Mouse (Mus musculus) kidney, embryonic 14.5 days (tissue): ENCODE data around the gene Zfhx3. TPM values are rescaled to one million over a fixed set of nuclear protein-coding genes. Genes with fewer than 3 reads are reported as not detected.

Source experiments
- ATAC-seq: fragments of 200-750 bp; cut with Nextera tagmentation; 2 replicates; pipeline ENCODE4 v1.8.0; 2017; ENCODE audit warnings: moderate number of reproducible peaks, mild to moderate bottlenecking, moderate TSS enrichment, moderate library complexity; ENCODE audit not compliant: low FRiP score, low TSS enrichment
- H3K27ac ChIP-seq: fragments of 300-500 bp; sonication (generic); 2 replicates; pipeline ENCODE4 v1.5.1; 2014; ENCODE audit warnings: low read depth, mild to moderate bottlenecking, low read length, moderate library complexity, mixed read lengths
- H3K27me3 ChIP-seq: fragments of 300-500 bp; sonication (generic); 2 replicates; pipeline ENCODE4 v1.6.1; 2014; ENCODE audit warnings: mild to moderate bottlenecking, low read length; ENCODE audit not compliant: control insufficient read depth, insufficient read depth
- H3K36me3 ChIP-seq: fragments of 300-500 bp; sonication (generic); 2 replicates; pipeline ENCODE4 v1.6.1; 2014; ENCODE audit warnings: low read length, mixed read lengths; ENCODE audit not compliant: control insufficient read depth, insufficient read depth
- H3K4me1 ChIP-seq: fragments of 300-500 bp; sonication (generic); 2 replicates; pipeline ENCODE4 v1.6.1; 2014; ENCODE audit warnings: low read length, mixed read lengths; ENCODE audit not compliant: control insufficient read depth, insufficient read depth
- H3K4me2 ChIP-seq: fragments of 300-500 bp; sonication (generic); replicated peaks from 2 replicates; pipeline ENCODE4 v1.6.1; 2014; ENCODE audit warnings: low read depth, mild to moderate bottlenecking, low read length
- H3K4me3 ChIP-seq: fragments of 300-500 bp; sonication (generic); 2 replicates; pipeline ENCODE4 v1.5.1; 2014; ENCODE audit warnings: mild to moderate bottlenecking, low read length
- H3K9ac ChIP-seq: fragments of 300-500 bp; sonication (generic); 2 replicates; pipeline ENCODE4 v1.6.1; 2014; ENCODE audit warnings: low read depth, mild to moderate bottlenecking, low read length, moderate library complexity
- H3K9me3 ChIP-seq: fragments of 300-500 bp; sonication (generic); 2 replicates; pipeline ENCODE4 v1.6.1; 2016; ENCODE audit warnings: low read length; ENCODE audit not compliant: control insufficient read depth
- WGBS: fragments of 180-500 bp; shearing (Covaris S2); extraction: QIAGEN DNeasy Blood & Tissue Kit; methylation state at CpG from one replicate; pipeline ENCODE4 v1.1.7; 2014; 5-methylcytosine and 5-hydroxymethylcytosine counted together
- polyA plus RNA-seq: library from polyadenylated mRNA; unstranded; fragments of >200 nt; fragmentation: Nextera tagmentation; extraction: Ambion mirVana; gene quantifications from 2 replicates; pipeline ENCODE4 v1.2.1, GENCODE M21; 2014

Zfhx3 gene
- polyA plus RNA-seq, 1 experiment from 2014 or later, result 11.7 TPM

DNA sequence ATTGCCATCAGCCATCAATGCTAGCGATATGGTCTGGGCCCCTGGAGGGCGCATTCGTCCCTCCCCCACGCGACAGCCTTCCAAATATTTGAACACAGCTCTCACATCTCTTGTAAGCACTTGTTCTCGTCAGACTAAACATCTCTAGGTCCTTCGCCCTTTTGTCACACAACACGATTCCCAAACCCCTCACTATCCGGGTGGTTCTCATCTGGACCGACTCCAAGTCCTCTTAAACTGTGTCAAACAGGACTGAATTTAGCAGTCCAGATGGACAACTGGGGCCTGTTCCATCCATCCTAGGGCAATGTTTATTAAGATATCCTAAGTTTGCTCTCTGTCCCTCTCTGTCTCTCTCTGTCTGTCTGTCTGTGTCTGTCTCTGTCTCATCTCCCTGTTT lies 532.1 kb downstream of the Zfhx3 start:
- H3K9me3 ChIP-seq, result no peaks in the 10 kb centered on the region
- no peak for ATAC-seq
- H3K36me3 ChIP-seq, result no peaks in the 10 kb centered on the region
- no peaks in the 10 kb centered on the region for H3K4me1 ChIP-seq
- no peak overlapping the region for H3K4me3 ChIP-seq
- no peak overlapping the region for H3K9ac ChIP-seq
- 76% methylated on average over 10 of the region's 10 CpGs for WGBS
- H3K4me2 ChIP-seq, result no peak overlapping the region
- H3K27me3 ChIP-seq, result no peaks in the 10 kb centered on the region
- no peak overlapping the region for H3K27ac ChIP-seq

DNA sequence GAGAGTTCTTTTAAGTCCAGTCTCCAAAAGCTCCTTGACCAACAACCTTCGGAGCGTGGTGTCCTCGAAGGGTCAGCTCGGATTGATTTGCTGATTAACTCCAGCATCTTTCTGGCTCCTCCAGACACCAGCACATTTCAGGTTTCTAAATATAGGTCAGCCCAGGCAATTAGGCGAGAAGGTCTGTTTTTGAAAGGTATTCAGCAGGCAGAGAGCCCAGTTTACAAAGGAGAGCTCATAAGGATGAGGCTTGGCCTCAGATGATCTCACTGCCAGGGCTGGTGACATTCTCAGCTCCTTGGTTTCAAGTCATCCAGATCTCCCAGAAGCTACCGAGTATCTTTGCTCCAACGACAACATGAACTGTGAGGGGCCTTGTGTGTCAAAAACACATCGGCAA lies 535.7 kb downstream of the Zfhx3 start:
- H3K9me3 ChIP-seq, result no peaks in the 10 kb centered on the region
- no peak for ATAC-seq
- no peaks in the 10 kb centered on the region for H3K27me3 ChIP-seq
- peaks cover 7% of the 10 kb centered on the region; the same call in 1 of the 2 replicates for H3K4me1 ChIP-seq
- H3K4me2 ChIP-seq, result no peak overlapping the region
- H3K36me3 ChIP-seq, result no peaks in the 10 kb centered on the region
- H3K27ac ChIP-seq, result no peak overlapping the region
- H3K9ac ChIP-seq, result no peak overlapping the region
- H3K4me3 ChIP-seq, result no peak overlapping the region
- WGBS, result 93% methylated on average over 8 of the region's 8 CpGs

DNA sequence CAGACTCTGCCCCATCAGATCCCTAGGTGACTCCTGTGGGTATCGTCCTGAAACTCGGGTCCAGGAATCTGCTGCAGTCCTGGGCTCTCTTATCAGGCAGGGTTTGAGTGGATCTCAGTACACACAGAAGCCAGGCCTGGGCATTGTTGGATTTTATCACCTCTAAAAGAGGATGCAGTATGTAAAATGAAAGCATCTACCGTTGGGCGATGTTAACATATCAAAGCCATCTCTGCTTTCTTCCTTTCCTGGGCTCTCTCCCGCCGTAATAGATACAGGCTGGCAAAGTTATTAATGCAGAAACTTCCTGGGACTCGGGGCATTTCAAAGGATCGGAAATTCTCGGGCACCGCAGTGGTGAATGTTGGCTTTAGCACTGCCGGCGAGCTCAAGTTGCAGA lies 537.7 kb downstream of the Zfhx3 start:
- H3K27ac ChIP-seq, result no peak overlapping the region

DNA sequence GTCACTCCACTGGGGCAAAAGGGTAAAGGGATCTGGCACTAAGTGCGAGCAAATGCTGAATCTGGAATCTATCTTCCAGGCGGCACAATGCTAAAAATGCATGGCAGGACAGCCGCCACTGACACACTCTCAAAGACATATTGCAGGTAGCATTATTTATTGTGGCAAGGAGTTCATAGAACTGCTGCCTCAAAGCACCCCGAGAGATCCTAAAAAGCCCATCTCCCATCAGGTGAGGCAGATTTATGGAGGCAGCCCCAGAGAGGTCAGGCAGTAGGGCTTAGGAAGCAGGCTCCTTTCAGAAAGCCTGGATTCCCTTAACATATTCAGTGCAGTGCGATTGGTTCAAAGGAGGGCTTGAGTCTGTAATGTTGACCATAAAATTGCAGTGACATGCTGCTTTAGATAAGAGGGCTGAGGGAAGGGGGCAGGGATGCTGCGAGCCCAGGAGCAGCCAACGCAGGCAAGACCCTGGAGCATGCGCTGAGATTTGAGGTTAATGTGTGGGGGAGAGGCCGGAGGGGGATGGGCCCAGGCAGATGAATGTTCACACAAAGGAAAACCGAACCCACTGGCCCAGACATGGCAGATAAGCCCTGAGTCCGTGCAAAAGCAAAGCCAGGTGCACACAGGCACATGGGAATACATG lies 538.8 kb downstream of the Zfhx3 start:
- no peak overlapping the region for H3K4me3 ChIP-seq

More for the DNA sequence above, 537.7 kb downstream of the Zfhx3 start:
- ATAC-seq, result no peak
- peaks cover 7% of the 10 kb centered on the region; the same call in 1 of the 2 replicates for H3K4me1 ChIP-seq
- H3K4me2 ChIP-seq, result no peak overlapping the region; the same call in 1 of the 2 replicates
- no peaks in the 10 kb centered on the region for H3K9me3 ChIP-seq
- H3K9ac ChIP-seq, result no peak overlapping the region
- 50% methylated on average over 12 of the region's 12 CpGs for WGBS
- no peaks in the 10 kb centered on the region for H3K36me3 ChIP-seq
- H3K4me3 ChIP-seq, result no peak overlapping the region
- H3K27me3 ChIP-seq, result no peaks in the 10 kb centered on the region

GRCm38 (mm10) chr8:108496101-108496500 lies 553.7 kb downstream of the Zfhx3 start:
- H3K4me1 ChIP-seq, result no peaks in the 10 kb centered on the region
- H3K9ac ChIP-seq, result no peak overlapping the region
- no peaks in the 10 kb centered on the region for H3K36me3 ChIP-seq
- H3K4me3 ChIP-seq, result no peak overlapping the region
- 78% methylated on average over 12 of the region's 12 CpGs for WGBS
- no peak overlapping the region for H3K27ac ChIP-seq
- no peak for ATAC-seq
- no peak overlapping the region for H3K4me2 ChIP-seq
- no peaks in the 10 kb centered on the region for H3K27me3 ChIP-seq
- no peaks in the 10 kb centered on the region for H3K9me3 ChIP-seq

More for the DNA sequence above, 538.8 kb downstream of the Zfhx3 start:
- H3K4me2 ChIP-seq, result no peak overlapping the region
- no peak overlapping the region for H3K27ac ChIP-seq
- H3K27me3 ChIP-seq, result no peaks in the 10 kb centered on the region
- peak; percentile 78 for ATAC-seq
- 19% methylated on average over 11 of the region's 11 CpGs for WGBS
- H3K4me1 ChIP-seq, result peaks cover 7% of the 10 kb centered on the region; the same call in 1 of the 2 replicates
- no peaks in the 10 kb centered on the region for H3K9me3 ChIP-seq
- no peak overlapping the region for H3K9ac ChIP-seq
- H3K36me3 ChIP-seq, result no peaks in the 10 kb centered on the region

GRCm38 (mm10) chr8:108506779-108507178 lies 564.3 kb downstream of the Zfhx3 start:
- Histone ChIP-seq H3K36me3 (no peaks in the 10 kb centered on the region), H3K9ac (no peak overlapping the region), H3K4me2 (no peak overlapping the region), H3K27me3 (no peaks in the 10 kb centered on the region), H3K9me3 (no peaks in the 10 kb centered on the region), H3K27ac (no peak overlapping the region), H3K4me3 (no peak overlapping the region), H3K4me1 (no peaks in the 10 kb centered on the region)
- WGBS, result 91% methylated on average over 3 of the region's 3 CpGs
- no peak for ATAC-seq

GRCm38 (mm10) chr8:108507769-108508168 lies 565.3 kb downstream of the Zfhx3 start:
- Histone ChIP-seq H3K27me3 (no peaks in the 10 kb centered on the region), H3K27ac (no peak overlapping the region), H3K9me3 (no peaks in the 10 kb centered on the region), H3K9ac (no peak overlapping the region), H3K4me2 (no peak overlapping the region), H3K4me3 (no peak overlapping the region), H3K4me1 (no peaks in the 10 kb centered on the region), H3K36me3 (no peaks in the 10 kb centered on the region)
- 89% methylated on average over 3 of the region's 3 CpGs for WGBS
- ATAC-seq, result no peak

DNA sequence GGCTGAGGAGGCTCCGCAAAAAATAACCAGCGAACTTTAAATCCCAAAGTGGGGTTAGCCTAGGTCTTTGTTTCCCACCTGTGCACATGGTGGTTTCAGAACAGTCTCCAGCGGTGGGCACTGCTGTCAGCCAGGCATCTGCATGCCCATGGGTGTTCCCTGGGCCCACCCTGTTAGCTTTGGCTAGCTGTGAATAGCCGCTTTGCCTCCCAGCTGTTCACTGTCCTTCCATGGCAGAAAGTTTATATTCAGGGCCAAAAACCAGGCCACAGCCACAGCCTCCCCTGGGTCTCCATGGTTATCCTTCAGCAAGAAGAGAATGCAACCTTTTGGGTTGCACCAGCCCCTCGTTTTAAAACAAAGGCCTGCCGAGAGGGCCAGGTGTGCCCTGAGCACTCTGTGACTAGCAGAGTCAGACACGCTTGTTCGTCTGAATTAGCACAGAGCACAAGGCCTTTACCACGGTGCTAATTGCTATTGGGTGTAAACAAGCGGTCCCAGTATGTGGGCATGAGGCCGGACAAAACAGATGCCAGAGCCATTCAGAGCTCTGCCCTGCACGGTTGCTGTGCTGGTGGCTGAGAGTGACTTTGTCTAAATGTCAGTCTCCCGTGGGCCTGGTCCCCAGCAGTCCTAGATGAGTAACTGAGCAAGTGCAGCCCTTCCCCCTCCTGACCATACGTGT lies 568.3 kb downstream of the Zfhx3 start:
- H3K4me2 ChIP-seq, result no peak overlapping the region

DNA sequence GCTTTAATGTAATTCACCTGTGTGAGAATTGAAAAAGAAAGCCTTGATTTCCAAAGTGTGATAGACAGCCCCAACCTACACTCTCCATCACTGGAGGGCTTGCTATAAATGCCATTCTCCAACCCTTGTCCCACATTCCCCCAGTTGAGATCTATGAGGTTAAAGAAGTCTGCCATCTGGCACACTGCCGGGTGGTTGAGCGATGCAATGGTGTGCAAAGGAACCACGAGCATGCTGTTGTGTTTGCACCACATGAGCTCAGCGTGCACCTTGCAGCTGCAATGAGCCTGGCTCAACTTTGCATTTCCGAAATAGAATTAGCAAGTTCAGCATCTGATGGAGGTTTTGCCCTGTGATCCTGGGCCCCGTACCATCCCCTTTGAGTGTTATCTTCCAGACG lies 575.7 kb downstream of the Zfhx3 start:
- H3K4me1 ChIP-seq, result no peaks in the 10 kb centered on the region
- no peak overlapping the region for H3K4me2 ChIP-seq
- no peak overlapping the region for H3K4me3 ChIP-seq
- H3K9ac ChIP-seq, result no peak overlapping the region
- H3K27ac ChIP-seq, result no peak overlapping the region
- ATAC-seq, result no peak
- 93% methylated on average over 7 of the region's 7 CpGs for WGBS
- no peaks in the 10 kb centered on the region for H3K36me3 ChIP-seq
- H3K9me3 ChIP-seq, result no peaks in the 10 kb centered on the region
- H3K27me3 ChIP-seq, result no peaks in the 10 kb centered on the region

More for the DNA sequence above, 568.3 kb downstream of the Zfhx3 start:
- no peaks in the 10 kb centered on the region for H3K4me1 ChIP-seq
- H3K9me3 ChIP-seq, result no peaks in the 10 kb centered on the region
- H3K9ac ChIP-seq, result no peak overlapping the region
- H3K4me3 ChIP-seq, result no peak overlapping the region
- no peak overlapping the region for H3K27ac ChIP-seq
- H3K36me3 ChIP-seq, result no peaks in the 10 kb centered on the region
- no peak for ATAC-seq
- WGBS, result 55% methylated on average over 14 of the region's 14 CpGs
- H3K27me3 ChIP-seq, result no peaks in the 10 kb centered on the region
